Mouse (Mus musculus): Measurements from ENCODE around the gene Pknox2.

Gene Pknox2

GRCm38 (mm10) chr9:37147359-37147685, at the start of gene Pknox2:
Gene Pknox2 (minus strand): TSS chr9:37147407.
- peak; percentile 62 for ATAC-seq (ENCODE audit: insufficient number of reproducible peaks, low FRiP score, low TSS enrichment)

DNA sequence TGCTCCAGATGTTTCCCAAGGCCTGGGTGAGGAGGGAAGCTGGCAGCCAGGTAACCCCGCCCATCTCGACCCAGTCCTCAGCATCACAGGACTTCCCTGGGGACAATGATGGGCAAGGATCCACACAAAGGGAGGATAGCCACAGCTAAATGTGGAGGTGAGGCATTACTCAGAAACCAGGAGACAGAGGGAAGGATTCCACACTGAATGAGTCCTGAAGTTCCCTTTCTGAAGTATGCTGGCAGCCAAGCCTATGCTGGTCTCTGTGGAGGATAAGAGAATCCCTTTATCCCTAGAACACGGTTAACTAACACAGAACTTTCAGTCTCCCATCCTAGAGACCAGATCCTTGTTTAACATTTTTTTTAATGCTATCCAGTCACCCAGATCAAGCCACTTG, 40.8 kb upstream of the Pknox2 start:
- no peak for ATAC-seq (ENCODE audit: insufficient number of reproducible peaks, low FRiP score, low TSS enrichment)

DNA sequence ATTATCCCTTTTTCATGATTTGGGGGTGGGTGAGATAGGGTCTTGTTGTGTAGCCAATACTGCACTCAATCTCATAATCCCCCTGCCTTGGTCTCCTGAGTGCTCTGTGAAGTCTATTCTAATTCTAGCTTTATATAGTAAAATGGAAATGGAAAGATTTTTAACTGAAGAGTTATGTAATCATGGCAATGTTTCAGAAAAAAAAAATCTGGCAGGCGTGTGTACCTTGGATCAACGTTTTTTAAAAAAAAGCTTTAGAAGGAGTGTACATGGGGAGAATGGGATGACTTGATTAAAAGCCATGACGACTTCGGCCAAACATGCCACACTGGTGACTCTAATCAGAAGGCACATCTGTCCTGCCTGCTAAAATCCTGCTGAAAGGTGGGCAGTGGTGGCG, 40.2 kb upstream of the Pknox2 start:
- no peak for ATAC-seq (ENCODE audit: insufficient number of reproducible peaks, low FRiP score, low TSS enrichment)

GRCm38 (mm10) chr9:37183176-37183575, 36.0 kb upstream of the Pknox2 start:
- no peak for ATAC-seq (ENCODE audit: insufficient number of reproducible peaks, low FRiP score, low TSS enrichment)

DNA sequence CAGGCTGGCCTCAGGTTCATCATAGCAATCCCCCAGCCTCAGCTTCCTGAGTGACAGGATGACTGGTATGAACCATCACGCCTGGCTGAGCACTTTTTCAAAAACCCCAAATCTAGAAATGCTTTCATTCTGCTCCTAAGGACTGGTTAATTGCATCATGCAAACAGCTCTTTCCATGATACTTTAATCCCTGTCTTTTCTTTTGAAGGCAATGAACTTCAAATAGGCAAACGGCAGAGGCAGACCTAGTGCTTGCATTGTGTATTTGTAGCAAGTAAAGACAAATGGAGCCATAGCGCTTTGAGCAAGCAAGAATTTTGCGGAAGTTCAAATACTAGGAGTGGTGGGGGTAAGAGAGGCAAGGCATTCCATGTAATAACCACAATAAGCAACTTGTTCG, 34.4 kb upstream of the Pknox2 start:
- no peak for ATAC-seq (ENCODE audit: insufficient number of reproducible peaks, low FRiP score, low TSS enrichment)

DNA sequence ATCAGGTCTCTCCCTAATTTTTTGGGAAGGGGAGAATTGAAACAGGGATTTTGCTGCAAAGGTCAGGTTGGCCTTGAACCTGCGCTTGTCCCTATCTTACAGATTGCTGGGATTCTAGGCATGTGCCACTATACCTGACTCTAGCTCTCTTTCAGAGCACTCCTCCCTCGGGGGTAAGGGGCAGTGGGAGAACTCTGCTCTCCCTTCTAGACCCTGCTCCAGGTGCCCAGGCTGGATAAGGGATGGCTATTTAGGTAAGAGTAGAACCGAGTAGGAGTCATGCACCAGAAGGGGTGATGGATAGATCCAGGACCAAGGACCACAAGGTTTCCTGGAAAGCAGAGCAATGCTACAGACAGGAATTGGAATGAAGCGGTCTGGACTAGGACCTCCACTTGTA, 32.4 kb upstream of the Pknox2 start:
- no peak for ATAC-seq (ENCODE audit: insufficient number of reproducible peaks, low FRiP score, low TSS enrichment)

- no peak for ATAC-seq (ENCODE audit: insufficient number of reproducible peaks, low FRiP score, low TSS enrichment)
Measured at GRCm38 (mm10) chr9:37178911-37179310, 31.7 kb upstream of the Pknox2 start.

GRCm38 (mm10) chr9:37177551-37177950, 30.3 kb upstream of the Pknox2 start:
- no peak for ATAC-seq (ENCODE audit: insufficient number of reproducible peaks, low FRiP score, low TSS enrichment)

DNA sequence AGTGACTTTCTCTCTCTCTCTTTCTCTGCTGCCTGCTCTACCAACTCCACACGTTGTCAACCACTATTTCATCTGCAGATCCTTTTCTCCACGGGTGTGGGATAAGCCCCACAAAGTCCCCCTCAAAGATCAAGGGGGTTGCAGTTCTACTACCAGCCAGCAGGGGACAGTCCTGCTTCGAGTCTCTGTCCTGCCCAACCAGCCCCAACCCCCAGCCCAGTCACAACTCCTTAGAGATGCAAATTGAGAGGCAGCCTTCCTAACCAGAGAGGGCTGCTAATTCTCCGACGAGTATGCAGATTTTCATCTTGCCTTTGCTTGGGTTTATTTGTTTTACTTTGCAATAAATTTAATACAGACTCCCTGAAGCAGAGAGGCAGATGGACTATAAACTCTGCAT, 29.9 kb upstream of the Pknox2 start:
- no peak for ATAC-seq (ENCODE audit: insufficient number of reproducible peaks, low FRiP score, low TSS enrichment)

DNA sequence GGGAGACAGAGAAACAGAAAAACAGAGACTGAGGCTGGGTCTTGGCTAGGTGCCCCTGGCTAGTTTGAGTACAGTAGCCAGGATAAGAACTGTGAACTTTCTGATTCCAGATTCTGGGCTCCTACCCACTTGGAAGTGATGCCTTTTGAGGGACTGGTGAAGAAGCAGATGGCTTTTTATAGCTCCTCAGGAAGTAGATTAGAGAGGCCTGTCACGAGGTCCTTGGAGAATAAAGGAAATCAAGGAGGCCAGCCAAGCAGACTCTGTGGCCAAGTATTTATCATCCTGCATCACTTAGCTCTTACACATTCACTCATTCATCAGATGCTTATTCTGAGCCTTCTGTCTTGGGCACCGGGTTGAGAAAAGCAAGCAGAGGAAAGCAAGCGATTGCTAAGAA, 28.8 kb upstream of the Pknox2 start:
- ATAC-seq (ENCODE audit: insufficient number of reproducible peaks, low FRiP score, low TSS enrichment): no peak

- ATAC-seq (ENCODE audit: insufficient number of reproducible peaks, low FRiP score, low TSS enrichment): no peak
Measured at GRCm38 (mm10) chr9:37173376-37173775, 26.2 kb upstream of the Pknox2 start.

DNA sequence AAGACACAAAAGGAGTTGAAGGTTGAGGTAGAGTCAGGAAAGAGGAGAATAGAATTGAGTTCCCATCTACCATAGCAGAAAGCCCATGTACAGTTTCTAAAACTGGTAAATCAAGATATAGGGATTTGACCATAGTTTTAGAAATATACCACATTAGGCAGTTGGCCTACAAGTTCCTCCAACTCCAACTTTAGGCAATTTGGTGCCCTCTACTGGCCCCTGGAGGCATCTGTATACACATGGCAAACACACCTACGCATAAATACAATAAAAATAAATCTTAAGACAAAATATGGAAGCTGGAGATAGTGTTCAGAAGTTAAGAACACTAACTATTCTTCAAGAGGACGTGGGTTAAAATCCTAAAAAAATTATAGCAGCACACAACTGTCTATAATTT, 19.7 kb upstream of the Pknox2 start:
- ATAC-seq (ENCODE audit: insufficient number of reproducible peaks, low FRiP score, low TSS enrichment): no peak

- ATAC-seq (ENCODE audit: insufficient number of reproducible peaks, low FRiP score, low TSS enrichment): no peak
Measured at GRCm38 (mm10) chr9:37160686-37161085, 13.5 kb upstream of the Pknox2 start.

DNA sequence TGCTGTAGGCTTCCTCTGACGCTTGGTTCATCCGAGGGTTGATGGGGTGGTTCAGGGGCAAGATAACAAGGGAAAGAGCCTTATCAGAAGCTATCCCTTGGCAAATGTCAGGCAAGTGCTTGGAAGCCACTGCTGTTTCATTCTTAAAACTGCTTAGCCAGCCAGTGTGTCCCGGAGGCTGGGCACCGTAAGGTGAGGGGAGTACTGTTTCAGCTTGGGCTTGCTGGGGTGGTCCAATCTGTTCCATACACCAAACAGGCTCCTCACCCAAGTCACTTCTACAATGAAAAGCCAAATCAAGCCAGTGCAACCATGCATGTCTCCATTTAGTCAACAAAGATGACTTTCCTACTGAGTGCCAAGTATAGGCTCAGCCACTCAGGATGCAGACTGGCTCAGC, 679 bp upstream of the Pknox2 start:
- ATAC-seq (ENCODE audit: insufficient number of reproducible peaks, low FRiP score, low TSS enrichment): no peak

- peak; percentile 82 for ATAC-seq (ENCODE audit: insufficient number of reproducible peaks, low FRiP score, low TSS enrichment)
Measured at GRCm38 (mm10) chr9:37146603-37147358, 426 bp downstream of the Pknox2 start.

DNA sequence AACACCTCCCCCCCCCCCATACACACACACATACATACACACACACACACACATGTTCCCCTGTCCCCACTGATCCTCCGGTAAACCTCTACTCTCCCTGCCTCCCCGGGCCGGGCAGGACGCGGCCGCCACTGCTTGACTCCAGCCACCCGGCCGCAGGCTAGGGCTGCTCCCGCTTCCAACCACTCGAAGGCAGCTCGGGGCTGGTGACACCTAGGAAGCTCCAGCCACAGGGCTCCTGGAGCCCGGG, 929 bp downstream of the Pknox2 start:
- 0 out of 2 replicates have a peak, but pooled peaks have one; percentile 8 for ATAC-seq (ENCODE audit: insufficient number of reproducible peaks, low FRiP score, low TSS enrichment)

- no peak for ATAC-seq (ENCODE audit: insufficient number of reproducible peaks, low FRiP score, low TSS enrichment)
Measured at GRCm38 (mm10) chr9:37145616-37146352, 1.4 kb downstream of the Pknox2 start.

DNA sequence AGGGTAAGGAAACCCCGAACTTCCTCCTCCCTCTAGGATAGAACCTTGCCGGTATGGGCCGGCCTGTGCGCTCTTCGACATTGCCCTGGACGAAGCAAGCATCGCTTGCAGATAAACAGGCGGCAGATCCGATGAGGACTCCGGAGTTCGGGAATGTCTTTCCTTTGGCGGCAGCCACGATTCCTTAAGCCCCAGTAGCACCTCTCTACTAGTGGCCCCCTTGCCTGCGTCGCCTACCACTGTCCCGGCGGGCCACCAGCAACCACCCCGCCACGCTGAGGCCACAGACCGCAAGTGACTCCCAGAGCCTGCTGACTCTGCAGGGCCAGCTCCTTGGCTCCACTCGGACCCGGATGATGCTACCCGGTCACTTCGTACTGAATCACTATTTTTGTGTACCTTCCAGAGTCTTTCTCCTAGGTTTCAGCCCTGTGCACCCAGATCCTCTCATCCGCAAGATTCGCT, 2.0 kb downstream of the Pknox2 start:
- no peak for ATAC-seq (ENCODE audit: insufficient number of reproducible peaks, low FRiP score, low TSS enrichment)

DNA sequence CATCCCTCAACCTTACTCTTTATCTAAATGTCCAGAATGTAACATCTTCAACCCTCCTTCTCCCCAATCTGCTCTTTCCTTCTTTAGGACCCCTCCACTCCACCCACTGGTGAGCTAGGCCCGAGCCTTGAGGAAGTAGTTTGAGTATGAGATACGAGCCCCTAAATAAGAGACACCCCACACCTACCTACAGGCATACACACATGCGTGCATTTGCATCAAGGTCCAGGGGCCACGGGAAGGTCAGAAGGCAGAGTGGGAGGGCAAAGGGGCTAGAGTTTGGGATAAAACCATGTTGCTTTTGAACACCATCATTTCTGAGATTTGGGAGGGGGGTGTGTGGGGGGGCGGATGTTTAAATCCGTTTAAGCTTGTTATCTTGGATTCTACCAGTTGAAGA, 2.5 kb downstream of the Pknox2 start:
- no peak for ATAC-seq (ENCODE audit: insufficient number of reproducible peaks, low FRiP score, low TSS enrichment)

DNA sequence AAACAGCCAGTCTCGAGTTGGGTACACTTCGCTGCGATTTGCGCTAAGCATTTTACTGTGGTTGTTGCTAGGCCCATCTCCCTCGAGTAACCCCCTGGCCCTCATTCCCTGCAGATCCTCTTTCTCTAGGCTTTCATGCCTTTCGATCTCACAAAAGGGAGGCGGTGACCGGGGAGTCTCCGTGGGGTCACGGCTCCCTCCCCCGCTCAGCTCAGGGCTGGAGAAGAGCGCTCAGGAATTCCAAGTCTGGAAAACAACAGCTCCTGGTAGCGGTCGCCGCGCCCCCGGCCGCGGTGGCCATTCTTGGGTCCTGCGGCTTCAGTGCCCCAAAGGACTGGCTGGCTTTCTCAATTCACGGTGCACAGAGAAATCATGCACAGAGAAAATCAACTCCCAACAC, 3.0 kb downstream of the Pknox2 start:
- ATAC-seq (ENCODE audit: insufficient number of reproducible peaks, low FRiP score, low TSS enrichment): no peak

GRCm38 (mm10) chr9:37143046-37143931, 3.9 kb downstream of the Pknox2 start:
- ATAC-seq (ENCODE audit: insufficient number of reproducible peaks, low FRiP score, low TSS enrichment): no peak
